Mouse (Mus musculus) midbrain, embryonic 14.5 days (tissue): ENCODE data around the gene Btk. TPM values are rescaled to one million over a fixed set of nuclear protein-coding genes. Genes with fewer than 3 reads are reported as not detected.
A peak's percentile ranks its signal among the peaks of the same experiment; 100 is the strongest.

Experiments used
- ATAC-seq: fragments of 200-750 bp; cut with Nextera tagmentation; 2 replicates; pipeline ENCODE4 v1.8.0; 2017; ENCODE audit warnings: moderate number of reproducible peaks, moderate library complexity; ENCODE audit not compliant: low FRiP score, low TSS enrichment
- DNase-seq: peaks from one replicate; pipeline ENCODE4 v3.0.0-alpha.2; 2015
- H3K27ac ChIP-seq: fragments of 300-500 bp; sonication (generic); replicated peaks from 2 replicates; pipeline ENCODE4 v1.5.1; 2014; ENCODE audit warnings: mild to moderate bottlenecking, low read depth, low read length, moderate library complexity
- H3K27me3 ChIP-seq: fragments of 300-500 bp; sonication (generic); 2 replicates; pipeline ENCODE4 v1.6.1; 2014; ENCODE audit warnings: low read length, control low read depth, mixed read lengths; ENCODE audit not compliant: control insufficient read depth, insufficient read depth
- H3K36me3 ChIP-seq: fragments of 300-500 bp; sonication (generic); 2 replicates; pipeline ENCODE4 v1.6.1; 2014; ENCODE audit warnings: low read length, control low read depth; ENCODE audit not compliant: control insufficient read depth, insufficient read depth
- H3K4me1 ChIP-seq: fragments of 300-500 bp; sonication (generic); 2 replicates; pipeline ENCODE4 v1.6.1; 2014; ENCODE audit warnings: mild to moderate bottlenecking, antibody characterized with exemption, low read length, control low read depth; ENCODE audit not compliant: control insufficient read depth, insufficient read depth
- H3K4me2 ChIP-seq: fragments of 300-500 bp; sonication (generic); 2 replicates; pipeline ENCODE4 v1.6.1; 2014; ENCODE audit warnings: mild to moderate bottlenecking, low read length, moderate library complexity
- H3K4me3 ChIP-seq: fragments of 300-500 bp; sonication (generic); replicated peaks from 2 replicates; pipeline ENCODE4 v1.5.1; 2014; ENCODE audit warnings: low read depth, low read length
- H3K9ac ChIP-seq: fragments of 300-500 bp; sonication (generic); replicated peaks from 2 replicates; pipeline ENCODE4 v1.6.1; 2014; ENCODE audit warnings: mild to moderate bottlenecking, low read length, moderate library complexity
- H3K9me3 ChIP-seq: fragments of 300-500 bp; sonication (generic); 2 replicates; pipeline ENCODE4 v1.6.1; 2016; ENCODE audit warnings: low read length, control low read depth, mixed read lengths; ENCODE audit not compliant: control insufficient read depth
- WGBS: fragments of 180-500 bp; shearing (Covaris S2); extraction: QIAGEN DNeasy Blood & Tissue Kit; methylation state at CpG from one replicate; pipeline ENCODE4 v1.1.7; 2014; 5-methylcytosine and 5-hydroxymethylcytosine counted together
- polyA plus RNA-seq: library from polyadenylated mRNA; unstranded; fragments of >200 nt; fragmentation: Nextera tagmentation; extraction: Ambion mirVana; gene quantifications from 2 replicates; pipeline ENCODE4 v1.2.1, GENCODE M21; 2014

Gene Btk
- polyA plus RNA-seq, 1 experiment from 2014 or later: 0.26 TPM

DNA sequence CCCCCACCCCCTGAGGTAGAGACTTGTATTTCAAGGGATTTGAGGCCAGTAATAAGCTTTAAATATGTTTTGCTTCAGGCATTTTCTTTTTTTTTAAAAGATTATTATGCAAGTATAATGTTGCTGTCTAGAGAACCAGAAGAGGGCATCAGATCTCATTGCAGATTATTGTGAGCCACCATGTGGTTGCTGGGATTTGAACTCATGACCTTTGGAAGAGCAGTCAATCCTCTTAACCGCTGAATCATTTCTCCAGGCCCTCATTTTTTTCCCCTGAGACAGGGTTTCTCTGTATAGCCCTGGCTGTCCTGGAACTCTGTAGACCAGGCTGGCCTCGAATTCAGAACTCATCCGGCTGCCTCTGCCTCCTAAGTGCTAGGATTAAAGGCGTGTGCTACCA is 4.9 kb upstream of the Btk start:
- peaks cover 13% of the 10 kb centered on the region; the same call in 1 of the 2 replicates for H3K36me3 ChIP-seq
- H3K4me2 ChIP-seq: no peak overlapping the region
- no peak for ATAC-seq
- no peak overlapping the region for H3K9ac ChIP-seq
- WGBS: 90% methylated on average over 4 of the region's 4 CpGs
- no peaks in the 10 kb centered on the region for H3K27me3 ChIP-seq
- no peak overlapping the region for H3K27ac ChIP-seq
- no peaks in the 10 kb centered on the region for H3K4me1 ChIP-seq
- H3K9me3 ChIP-seq: no peaks in the 10 kb centered on the region
- no peak overlapping the region for H3K4me3 ChIP-seq
- DNase-seq: no peak

DNA sequence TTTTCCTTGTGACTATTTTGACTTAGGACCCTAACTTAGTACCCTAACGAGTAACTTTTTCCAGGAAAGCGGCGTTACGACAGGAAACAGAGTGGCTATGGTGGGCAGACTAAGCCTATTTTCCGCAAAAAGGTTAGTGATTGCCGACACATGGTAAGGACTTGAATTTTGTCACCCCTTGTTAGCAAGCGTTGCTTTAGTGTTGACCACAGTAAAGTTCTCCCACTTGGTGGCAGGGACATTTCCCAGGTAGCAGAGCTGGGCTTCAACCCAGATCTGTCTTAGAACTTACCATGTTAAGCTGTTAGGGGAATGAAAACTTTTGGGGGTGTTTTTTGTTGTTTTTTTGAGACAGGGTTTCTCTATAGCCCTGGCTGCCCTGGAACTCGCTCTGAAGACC is 3.1 kb upstream of the Btk start:
- peaks cover 13% of the 10 kb centered on the region; the same call in 1 of the 2 replicates for H3K36me3 ChIP-seq
- H3K9ac ChIP-seq: peak overlapping the region; percentile 57; the same call in 1 of the 2 replicates
- peak overlapping the region; percentile 62 for H3K4me2 ChIP-seq
- no peaks in the 10 kb centered on the region for H3K4me1 ChIP-seq
- H3K4me3 ChIP-seq: peak overlapping the region; percentile 46
- no peak for DNase-seq
- no peak for ATAC-seq
- no peak overlapping the region for H3K27ac ChIP-seq
- H3K27me3 ChIP-seq: no peaks in the 10 kb centered on the region
- WGBS: 38% methylated on average over 8 of the region's 8 CpGs
- H3K9me3 ChIP-seq: no peaks in the 10 kb centered on the region

DNA sequence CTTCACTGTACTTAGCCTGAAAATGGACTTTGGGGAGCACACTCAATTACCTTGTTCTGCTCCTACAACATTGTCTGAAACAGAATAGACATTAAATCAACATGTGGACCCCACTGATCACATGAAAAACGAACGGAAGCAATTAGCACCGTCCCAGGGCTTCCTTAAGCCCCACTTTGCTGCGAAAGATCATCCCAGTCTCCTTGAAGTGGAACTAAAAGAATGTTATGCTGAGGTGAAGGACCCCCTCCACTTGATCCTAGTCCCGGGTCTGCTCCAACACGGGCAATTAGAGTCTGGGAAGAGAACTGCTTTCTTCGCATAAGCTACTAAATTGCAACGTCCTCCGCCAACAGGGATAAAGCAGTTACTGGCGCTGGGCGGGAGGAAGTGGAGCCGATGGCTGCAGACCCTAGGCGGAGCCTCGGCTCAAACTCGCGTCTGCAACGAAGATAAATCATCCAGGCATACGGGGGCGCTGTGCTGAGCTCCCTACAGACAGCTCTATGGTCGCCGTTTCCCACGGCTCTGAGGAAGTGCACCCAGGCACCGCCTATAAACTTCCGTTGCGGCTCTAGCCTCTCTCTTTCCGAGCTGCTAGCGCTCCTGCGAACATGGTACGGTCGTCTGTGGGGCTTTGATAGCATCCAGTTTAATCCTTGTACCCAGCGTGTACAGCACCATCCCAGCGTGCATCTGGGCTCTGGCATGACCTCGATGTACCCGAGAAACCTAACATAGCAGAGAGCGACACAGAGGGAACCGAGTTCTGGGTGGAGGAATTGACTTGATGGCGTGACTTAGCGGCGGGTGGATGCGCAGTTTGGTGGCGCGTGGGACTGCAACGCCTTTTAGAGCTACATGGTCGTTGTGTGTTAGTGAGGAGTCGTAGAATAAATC is 2.0 kb upstream of the Btk start, which contains the start of gene Rpl36a:
Gene Rpl36a, plus strand, starts transcription at position 552 of the 900 bp plus-strand sequence.
- DNase-seq (peak; percentile 93), ATAC-seq (peak; percentile 96)
- Histone ChIP-seq H3K9me3 (no peaks in the 10 kb centered on the region), H3K9ac (peak within 1 kb of the TSS; percentile 57), H3K4me1 (no peaks in the 10 kb centered on the region), H3K27me3 (no peaks in the 10 kb centered on the region), H3K27ac (peak within 1 kb of the TSS; percentile 86), H3K4me3 (peak within 1 kb of the TSS; percentile 46), H3K36me3 (peaks cover 12% of the 10 kb centered on the region; the same call in 1 of the 2 replicates), H3K4me2 (peak within 1 kb of the TSS; percentile 62)
- WGBS: 25% methylated on average over 45 of the region's 45 CpGs

DNA sequence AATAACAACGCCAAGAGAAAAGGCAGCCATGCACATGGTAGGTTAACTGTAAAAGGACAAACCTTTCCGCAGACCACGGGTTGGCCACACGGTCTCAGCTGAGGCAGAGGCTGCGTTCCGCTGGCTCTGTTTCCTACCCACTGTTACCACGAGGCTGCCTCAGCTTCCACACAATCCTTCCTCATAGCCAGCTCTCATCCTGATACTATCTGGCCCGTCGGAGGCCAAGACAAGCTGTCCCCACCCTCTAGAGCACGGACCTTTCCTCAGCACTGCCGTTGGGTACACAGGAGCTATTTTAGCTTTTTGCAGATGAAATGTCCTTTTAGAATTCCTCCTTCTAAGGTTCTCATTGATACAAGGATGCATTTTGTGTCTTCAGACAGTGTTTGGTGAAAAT is 1.1 kb downstream of the Btk start:
- Histone ChIP-seq H3K27ac (no peak overlapping the region), H3K27me3 (no peaks in the 10 kb centered on the region), H3K4me1 (no peaks in the 10 kb centered on the region), H3K4me3 (no peak overlapping the region), H3K36me3 (no peaks in the 10 kb centered on the region), H3K9ac (no peak overlapping the region), H3K9me3 (no peaks in the 10 kb centered on the region), H3K4me2 (no peak overlapping the region)
- ATAC-seq (no peak), DNase-seq (no peak)
- 81% methylated on average over 11 of the region's 11 CpGs for WGBS

DNA sequence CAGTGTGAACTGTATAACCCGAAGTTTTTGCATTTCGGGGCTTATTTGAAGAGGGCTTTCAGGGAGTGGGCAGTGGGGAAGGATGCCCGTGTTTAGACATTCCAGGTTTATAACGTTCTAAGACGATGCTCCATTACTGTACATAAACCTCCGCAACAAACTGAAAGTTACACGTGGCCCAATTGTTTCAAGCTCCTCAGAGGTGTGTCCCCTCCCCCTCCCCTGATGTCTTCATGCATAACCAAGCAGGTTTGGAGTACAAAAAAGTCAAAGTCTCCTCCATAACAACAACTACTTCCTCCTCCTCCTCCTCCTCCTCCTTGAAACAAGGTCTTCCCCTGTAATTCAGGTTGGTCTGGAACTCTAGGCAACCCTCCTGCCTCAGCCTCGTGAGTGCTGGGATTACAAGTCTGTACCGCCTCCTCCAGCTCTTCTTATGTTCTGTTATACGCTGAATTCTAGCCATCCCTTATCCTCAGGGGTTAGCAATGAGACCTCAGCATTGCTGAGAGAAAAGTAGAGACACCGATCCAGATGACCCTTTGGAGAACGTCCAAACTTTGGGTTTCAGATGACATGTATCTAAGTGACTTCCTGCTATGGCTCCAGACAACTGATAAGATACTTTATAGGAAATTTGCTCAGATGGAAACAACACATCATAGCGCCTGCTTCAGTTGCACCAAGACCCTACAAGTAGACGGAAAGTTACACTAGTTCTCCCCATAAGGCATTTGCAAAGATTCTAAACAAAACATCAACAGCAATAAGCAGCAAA is 2.7 kb downstream of the Btk start:
- Histone ChIP-seq H3K4me1 (no peaks in the 10 kb centered on the region), H3K36me3 (no peaks in the 10 kb centered on the region), H3K4me2 (no peak overlapping the region), H3K4me3 (no peak overlapping the region), H3K9me3 (no peaks in the 10 kb centered on the region), H3K9ac (no peak overlapping the region), H3K27ac (no peak overlapping the region), H3K27me3 (no peaks in the 10 kb centered on the region)
- WGBS: 88% methylated on average over 14 of the region's 14 CpGs
- no peak for DNase-seq
- ATAC-seq: no peak

DNA sequence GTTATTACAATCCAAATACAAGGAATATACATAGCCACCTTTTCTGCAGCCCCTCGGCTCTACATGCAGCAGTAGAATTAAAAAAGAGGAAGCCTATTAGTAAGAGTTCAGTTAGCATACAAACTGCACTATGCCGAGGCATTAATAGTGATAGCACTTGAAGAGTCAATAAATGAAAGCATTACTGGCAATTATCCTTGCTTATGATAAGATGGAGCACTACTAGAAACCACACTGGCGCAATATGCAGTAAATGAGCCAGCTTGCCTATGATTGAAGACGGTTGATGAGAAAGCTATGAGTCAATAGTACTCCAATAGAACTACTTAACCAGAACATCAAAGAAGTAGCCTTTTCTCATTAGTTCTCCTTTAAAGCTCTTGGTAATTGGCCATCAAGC is 5.5 kb downstream of the Btk start:
- 96% methylated on average over 4 of the region's 4 CpGs for WGBS
- H3K27ac ChIP-seq: no peak overlapping the region
- DNase-seq (no peak), ATAC-seq (no peak)
- no peaks in the 10 kb centered on the region for H3K27me3 ChIP-seq
- no peak overlapping the region for H3K4me3 ChIP-seq
- H3K9me3 ChIP-seq: no peaks in the 10 kb centered on the region
- H3K9ac ChIP-seq: no peak overlapping the region
- no peak overlapping the region for H3K4me2 ChIP-seq
- H3K36me3 ChIP-seq: no peaks in the 10 kb centered on the region
- H3K4me1 ChIP-seq: no peaks in the 10 kb centered on the region

DNA sequence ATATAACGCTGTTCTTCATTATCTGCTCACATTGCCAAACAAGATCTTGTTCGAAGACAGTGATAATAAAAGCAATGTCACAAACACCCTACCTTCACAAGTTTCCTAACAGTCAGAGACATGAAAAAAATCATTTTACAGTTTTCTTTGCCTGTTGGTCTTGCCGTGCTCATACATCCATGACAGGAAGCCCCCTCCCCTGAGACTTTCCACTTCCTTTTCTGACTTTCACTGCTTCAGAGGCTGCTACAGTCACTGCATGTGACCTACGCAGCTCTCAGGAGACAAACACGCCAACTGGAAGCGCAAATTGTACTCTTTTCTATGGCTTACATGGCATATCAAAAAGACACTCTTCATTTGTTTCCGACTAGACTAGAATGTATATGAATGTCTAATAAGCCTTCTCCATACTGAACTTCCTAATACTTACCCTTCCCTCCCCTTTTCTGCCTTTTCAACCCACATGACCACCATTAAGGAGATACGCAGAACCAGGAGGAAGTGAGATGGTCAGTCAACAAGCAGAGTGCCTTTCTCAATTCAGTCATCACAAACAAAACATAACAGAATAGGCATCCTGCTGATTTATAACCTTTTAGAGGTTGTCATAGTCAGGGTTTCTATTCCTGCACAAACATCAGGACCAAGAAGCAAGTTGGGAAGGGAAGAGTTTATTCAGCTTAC is 16.7 kb downstream of the Btk start:
- ATAC-seq: no peak
- no peak for DNase-seq
- H3K27ac ChIP-seq: no peak overlapping the region
- no peaks in the 10 kb centered on the region for H3K27me3 ChIP-seq
- no peaks in the 10 kb centered on the region for H3K36me3 ChIP-seq
- no peak overlapping the region for H3K4me2 ChIP-seq
- no peak overlapping the region for H3K4me3 ChIP-seq
- H3K9me3 ChIP-seq: no peaks in the 10 kb centered on the region
- WGBS: 88% methylated on average over 8 of the region's 8 CpGs
- H3K9ac ChIP-seq: no peak overlapping the region
- H3K4me1 ChIP-seq: no peaks in the 10 kb centered on the region

DNA sequence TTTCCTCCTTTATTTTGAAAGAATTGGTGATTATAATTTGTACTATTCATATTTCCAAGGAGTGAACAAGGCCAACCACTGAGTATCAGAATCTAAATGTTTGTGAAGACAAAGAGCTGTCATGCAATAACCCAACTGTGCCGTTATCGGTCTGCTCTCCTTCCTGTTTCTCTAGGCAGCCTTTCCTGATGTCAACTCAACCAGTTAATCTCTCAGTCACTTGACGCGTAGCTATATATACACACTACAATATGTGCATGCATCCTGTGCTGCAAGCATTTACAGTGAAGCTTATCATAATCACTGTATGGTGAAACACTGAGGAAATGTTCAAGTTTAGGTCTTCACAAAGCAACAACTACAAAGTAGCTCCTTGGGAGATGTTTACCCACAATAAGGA is 19.0 kb downstream of the Btk start:
- Histone ChIP-seq H3K4me2 (no peak overlapping the region), H3K4me1 (no peaks in the 10 kb centered on the region), H3K9me3 (no peaks in the 10 kb centered on the region), H3K36me3 (no peaks in the 10 kb centered on the region), H3K27ac (no peak overlapping the region), H3K27me3 (no peaks in the 10 kb centered on the region), H3K4me3 (no peak overlapping the region), H3K9ac (no peak overlapping the region)
- 90% methylated on average over 4 of the region's 4 CpGs for WGBS
- ATAC-seq: no peak
- DNase-seq: no peak
